ENCODE assay signal across 17 mouse cellular contexts in the genomic region with DNA sequence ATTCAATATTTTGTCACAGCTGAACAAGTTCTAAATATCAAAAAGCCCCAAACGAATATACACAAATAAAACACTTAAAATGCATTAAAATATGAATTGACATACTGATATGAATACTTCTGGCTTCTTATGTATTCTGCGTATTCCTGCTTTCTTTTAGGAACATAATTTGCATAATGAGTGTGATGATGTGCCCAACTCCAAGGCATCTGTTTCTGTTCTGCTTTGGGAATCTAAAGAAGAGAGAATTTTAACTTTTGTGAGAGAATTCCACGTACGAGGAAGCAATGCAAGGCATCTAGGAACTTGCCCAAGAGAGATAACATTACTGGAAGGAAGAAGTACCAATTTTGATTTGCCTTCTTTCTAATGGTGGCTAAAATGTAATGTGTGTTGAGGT.
"Had no signal": no experiment of that assay in that cellular context is flagged by ENCODE, and none has a peak within 500 bp of the region (broad histone marks: within the 10 kb centered on the region; RNA-seq: fewer than 3 reads in every experiment).

No protein-coding gene starts in this region.

- H3K27ac ChIP-seq: midbrain, embryonic 10.5 days; midbrain, embryonic 12.5 days; neural tube, embryonic 13.5 days; neural tube, embryonic 15.5 days had no signal

- H3K4me1 ChIP-seq: midbrain, embryonic 10.5 days; midbrain, embryonic 12.5 days; neural tube, embryonic 15.5 days had no signal

- DNase-seq: lung, adult 18-20 months; lung, embryonic 14.5 days; lung, postnatal 10 days; lung, postnatal 4 days; midbrain, embryonic 14.5 days; right cerebral cortex, postnatal 25 days; right cerebral cortex, postnatal 4 days; spleen, adult 18-20 months; thymus, adult 2 months; thymus, postnatal 25 days; thymus, postnatal 4 days had no signal

- H3K4me3 ChIP-seq: midbrain, embryonic 10.5 days; midbrain, embryonic 12.5 days; myocyte; neural tube, embryonic 13.5 days; neural tube, embryonic 15.5 days had no signal

- H3K9ac ChIP-seq: lung, embryonic 14.5 days; midbrain, embryonic 12.5 days; neural tube, embryonic 13.5 days; neural tube, embryonic 15.5 days had no signal

- H3K4me2 ChIP-seq: lung, embryonic 14.5 days; midbrain, embryonic 12.5 days; neural tube, embryonic 13.5 days; neural tube, embryonic 15.5 days had no signal

- H3K9me3 ChIP-seq: midbrain, embryonic 10.5 days; midbrain, embryonic 12.5 days; neural tube, embryonic 13.5 days; neural tube, embryonic 15.5 days had no signal

- ATAC-seq: midbrain, embryonic 16.5 days had no signal

- H3K27me3 ChIP-seq: midbrain, embryonic 12.5 days; neural tube, embryonic 13.5 days; neural tube, embryonic 15.5 days had no signal

- H3K36me3 ChIP-seq: midbrain, embryonic 10.5 days; midbrain, embryonic 12.5 days; neural tube, embryonic 13.5 days; neural tube, embryonic 15.5 days had no signal
